Mouse (Mus musculus): ENCODE data around the gene Ptx4.

GRCm38 (mm10) chr17:25090450-25090849 is 30.1 kb upstream of the Ptx4 start:
- TF ChIP-seq CTCF (IDR thresholded peaks at IDR 0.05; ENCODE audit: control insufficient read depth, insufficient read depth, insufficient read length) (no peak), MYOG (IDR thresholded peaks at IDR 0.05; ENCODE audit: control insufficient read depth, extremely low read depth, insufficient read length) (no peak), CEBPB (IDR thresholded peaks at IDR 0.05; ENCODE audit: low read depth) (no peak)

Measured in C2C12 (cell line).